Mouse (Mus musculus) cerebellum, adult 11-12 months (tissue): ENCODE results near the gene Il5ra.

ENCODE experiments used
- DNase-seq: peaks from one replicate; pipeline ENCODE4 v3.0.0; 2022

Gene Il5ra

DNA sequence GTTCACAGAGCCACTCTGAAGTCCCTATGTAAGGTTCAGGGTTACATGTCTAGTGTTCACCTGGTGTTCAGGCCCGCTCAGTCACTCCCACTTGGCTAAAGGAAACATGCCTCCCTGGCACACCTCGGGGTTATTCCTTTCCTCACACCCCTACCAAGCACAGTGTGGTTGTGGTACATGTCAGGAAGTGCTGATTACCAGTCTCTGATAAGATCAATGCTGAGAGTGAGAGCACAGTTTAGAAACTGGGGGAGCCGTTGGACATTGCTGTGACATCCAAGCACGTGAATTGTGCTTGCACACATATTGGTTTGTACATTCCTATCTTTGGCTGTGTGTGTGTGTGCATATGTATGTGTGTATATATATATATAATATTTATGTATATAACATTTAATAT, 16.3 kb downstream of the Il5ra start:
- DNase-seq: no peak

DNA sequence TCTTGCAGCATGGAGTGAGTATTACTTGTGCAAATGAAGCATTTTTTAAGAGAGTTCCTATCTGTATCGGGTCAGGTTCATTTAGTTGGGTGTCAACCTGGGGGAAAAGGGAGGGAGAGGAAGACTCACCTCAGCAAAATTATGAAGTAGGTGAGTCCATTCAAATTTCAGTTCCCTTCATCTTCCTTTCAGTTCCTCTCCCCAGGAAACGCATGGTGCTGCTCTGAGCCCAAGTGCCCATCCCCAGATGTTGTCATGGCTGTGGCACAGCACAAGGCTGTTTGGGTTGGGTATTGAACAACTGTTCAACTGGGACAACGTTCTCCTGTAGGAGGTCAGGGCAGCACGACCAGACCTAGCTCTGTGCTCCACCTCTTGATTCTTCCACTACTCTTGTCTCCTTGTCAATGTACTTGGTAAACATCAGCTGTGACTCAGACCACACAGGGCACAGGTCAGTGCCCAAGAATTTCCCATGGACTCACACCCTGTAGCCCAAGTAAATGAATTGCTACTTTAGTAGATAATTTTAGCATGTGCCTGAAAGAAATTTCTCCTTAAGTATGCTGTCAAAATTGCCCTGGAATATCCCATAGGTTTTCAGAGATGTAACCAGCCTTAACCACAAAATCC, 19.0 kb downstream of the Il5ra start:
- DNase-seq: no peak

DNA sequence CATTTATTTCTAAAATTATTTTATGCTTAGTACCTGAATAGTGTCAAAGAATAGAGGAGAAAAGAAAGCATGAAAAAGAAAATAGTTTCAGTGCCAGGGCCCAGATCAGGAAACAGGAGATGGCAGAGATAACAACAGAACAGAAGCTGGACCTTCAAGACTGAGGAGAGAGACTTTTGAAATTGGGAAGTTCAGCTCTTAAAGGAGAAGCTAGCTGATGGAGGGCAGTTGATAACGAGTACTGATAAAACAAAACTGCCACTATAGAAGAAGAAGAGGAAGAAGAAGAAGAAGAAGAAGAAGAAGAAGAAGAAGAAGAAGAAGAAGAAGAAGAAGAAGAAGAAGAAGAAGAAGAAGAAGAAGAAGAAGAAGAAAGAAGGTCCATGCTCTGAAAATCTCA, 21.1 kb downstream of the Il5ra start:
- DNase-seq: no peak

DNA sequence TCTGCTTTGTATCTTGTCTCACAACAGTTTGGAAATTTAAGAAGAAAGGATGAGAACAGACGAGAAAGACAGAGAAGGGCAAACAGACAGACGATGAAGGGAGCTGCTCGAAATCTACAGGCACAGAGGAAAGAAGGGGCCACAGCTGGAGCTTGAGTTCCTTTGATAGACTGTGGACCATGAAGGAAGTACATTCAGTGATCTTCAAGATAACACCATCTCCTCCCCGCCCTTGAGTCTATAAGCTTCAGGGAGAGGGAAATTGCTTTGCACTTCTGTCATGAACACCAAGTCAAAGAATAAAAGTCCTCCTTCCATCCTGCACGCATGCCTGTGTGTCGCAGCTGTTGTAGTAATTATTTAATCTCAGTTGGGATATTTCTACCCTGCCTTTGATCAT, 22.8 kb downstream of the Il5ra start:
- no peak for DNase-seq

DNA sequence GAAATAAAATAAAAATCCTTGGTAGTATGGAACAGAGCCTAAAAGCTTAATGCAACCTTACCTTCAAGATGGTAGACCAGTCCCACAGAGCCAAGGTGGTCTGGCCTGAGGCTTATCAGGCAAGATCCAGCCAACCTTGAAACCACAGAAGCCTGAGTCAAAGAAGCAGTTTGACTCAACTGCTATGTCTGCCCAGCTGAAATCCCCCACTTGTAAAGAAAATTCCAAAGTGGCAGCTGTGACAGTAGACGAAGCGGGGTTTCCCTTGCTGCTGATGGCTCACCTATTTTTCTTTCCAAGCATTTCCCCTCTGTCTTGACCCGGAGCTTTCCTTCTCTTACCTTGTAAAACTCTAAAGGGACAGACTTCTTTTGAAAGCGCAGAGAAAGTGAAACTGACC, 23.2 kb downstream of the Il5ra start:
- DNase-seq: no peak

DNA sequence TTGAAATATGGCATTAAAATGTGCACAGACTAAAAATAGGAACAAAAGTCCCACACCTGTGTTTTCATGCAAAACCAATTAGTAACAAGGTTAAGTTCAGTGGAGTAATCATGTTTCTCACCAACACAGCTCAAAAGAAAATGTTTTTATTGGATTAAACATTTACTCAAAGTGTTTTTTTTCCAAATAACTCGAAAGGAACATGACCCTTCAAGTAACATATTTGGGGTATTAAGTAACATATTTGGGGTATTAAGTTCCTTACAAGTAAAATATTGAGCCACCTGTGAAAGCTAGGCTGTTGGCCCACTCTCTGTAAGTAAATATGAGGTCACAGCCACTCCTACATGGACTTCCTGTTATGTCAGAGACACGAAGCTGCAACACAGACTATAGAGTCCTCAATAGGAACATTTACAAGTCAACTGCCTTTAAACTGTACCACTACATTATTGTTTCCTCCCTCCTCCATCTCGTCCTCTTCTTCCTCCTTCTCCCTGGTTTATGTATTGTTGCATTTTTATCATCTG, 43.3 kb downstream of the Il5ra start:
- DNase-seq: no peak

DNA sequence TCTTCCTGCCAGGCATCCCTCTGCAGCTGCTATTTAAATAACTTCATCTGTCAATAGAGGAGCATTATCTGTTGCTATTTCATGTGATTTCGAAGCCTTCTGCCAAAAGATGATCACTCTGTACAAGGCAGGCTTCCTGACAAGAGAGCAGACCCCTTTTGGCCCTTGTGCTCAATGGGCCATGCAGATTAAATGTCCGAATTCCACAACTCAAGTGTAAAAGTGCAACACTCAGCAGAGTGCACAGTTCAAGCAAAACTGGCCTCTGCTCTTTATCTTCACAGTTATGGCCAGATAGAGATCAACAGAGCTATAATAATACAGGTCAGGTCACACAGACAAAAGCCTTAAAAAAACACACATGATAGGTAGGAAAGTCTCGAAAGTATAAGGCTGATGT, 46.9 kb downstream of the Il5ra start:
- DNase-seq: no peak

DNA sequence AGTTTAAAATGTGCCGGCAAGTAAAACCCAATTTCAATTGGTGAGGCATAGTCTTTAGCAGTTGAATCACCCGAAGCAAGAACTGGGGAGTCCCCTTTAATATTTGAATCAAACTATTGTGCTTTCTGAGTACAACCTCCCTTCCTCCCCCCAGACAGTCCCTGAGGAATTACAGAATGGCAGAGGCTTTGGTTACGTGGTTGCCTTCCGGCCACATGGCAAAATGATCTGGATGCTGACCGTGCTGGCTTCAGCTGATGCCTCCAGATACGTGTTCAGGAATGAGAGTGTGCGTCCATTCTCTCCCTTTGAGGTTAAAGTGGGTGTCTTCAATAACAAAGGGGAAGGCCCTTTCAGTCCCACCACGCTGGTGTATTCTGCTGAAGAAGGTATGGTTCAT, 73.3 kb downstream of the Il5ra start:
- no peak for DNase-seq

DNA sequence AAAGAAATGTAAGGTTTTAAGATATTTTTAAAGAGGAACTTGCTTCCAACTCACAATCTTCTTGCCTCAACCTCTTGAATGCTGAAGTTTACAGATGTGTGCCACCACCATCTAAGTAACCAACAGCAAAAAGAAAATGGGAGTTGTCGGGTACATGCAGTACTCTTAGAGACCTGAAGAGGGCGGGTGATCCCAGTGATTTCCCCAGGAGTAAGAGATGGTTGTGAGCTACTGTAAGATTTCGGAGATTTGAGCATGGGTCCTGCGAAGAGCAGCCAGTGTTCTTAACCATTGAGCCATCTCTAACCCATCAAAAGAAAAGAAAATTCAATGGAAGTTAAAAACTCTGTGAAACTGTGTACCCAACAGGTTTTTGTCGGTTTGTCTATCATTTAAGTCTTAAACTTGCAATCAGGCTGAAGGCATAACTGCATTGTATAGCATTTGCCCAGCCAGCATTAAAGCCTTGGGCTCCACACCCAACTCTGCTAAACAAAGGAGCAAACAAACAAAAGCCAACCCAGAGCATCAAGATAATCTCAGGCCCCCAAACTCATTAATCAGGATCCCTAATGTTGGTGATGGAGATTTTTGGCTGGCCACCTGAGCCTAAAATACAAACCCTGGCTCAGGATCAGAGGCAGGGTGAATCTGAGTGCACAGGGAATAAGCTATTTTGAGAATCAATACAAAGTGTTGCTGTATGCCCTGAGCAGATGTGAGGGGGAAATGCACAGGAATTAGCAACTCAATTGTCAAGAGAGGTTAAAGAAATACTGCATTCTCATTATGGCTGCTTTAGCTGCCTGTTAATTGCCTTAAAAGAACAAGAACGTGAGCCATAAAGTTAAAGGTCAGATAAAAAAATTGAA, 84.8 kb downstream of the Il5ra start:
- DNase-seq: no peak
